Mouse (Mus musculus) lung, postnatal 0 days (tissue): ENCODE measurements around the gene Olfr237-ps1.

Experiments
- CTCF ChIP-seq: IDR thresholded peaks from 2 replicates; pipeline ENCODE4 v1.5.1; 2016; ENCODE audit warnings: antibody characterized with exemption, mild to moderate bottlenecking
- EP300 ChIP-seq: IDR thresholded peaks from 2 replicates; pipeline ENCODE4 v1.6.1; 2016; ENCODE audit warnings: antibody characterized with exemption, mild to moderate bottlenecking, control low read depth

DNA sequence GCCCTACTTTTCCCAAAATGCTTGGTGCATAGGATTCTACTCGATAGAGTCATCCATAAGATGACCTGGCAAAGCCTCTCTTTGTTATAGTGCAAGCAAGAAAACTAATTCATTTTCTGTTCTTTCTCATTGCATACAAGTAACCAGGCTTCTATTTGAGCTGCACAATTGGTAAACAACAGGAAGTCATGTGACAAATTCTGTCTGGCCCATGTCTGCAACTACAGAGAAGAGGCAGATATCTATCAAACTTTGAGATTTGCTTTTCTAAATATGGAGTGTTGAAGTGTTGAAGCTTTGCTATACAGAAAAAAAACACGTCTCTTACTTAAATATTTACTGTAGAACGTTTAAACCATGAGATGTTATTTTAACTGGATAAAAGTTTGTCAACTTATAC, 51.7 kb downstream of the Olfr237-ps1 start:
- TF ChIP-seq CTCF: no peak
- TF ChIP-seq EP300: no peak
